Mouse (Mus musculus) neural tube, embryonic 15.5 days (tissue): ENCODE data around the gene Tex29. TPM values are rescaled to one million over a fixed set of nuclear protein-coding genes. Genes with fewer than 3 reads are reported as not detected.
"Not testable (repeated sequence)": the region's sequence is repeated elsewhere in the genome, so short reads cannot be mapped to it uniquely, and the experiment has no call there.

Experiments used
- ATAC-seq: fragments of 200-750 bp; cut with Nextera tagmentation; 2 replicates; pipeline ENCODE4 v1.8.0; 2017; ENCODE audit warnings: mild to moderate bottlenecking, moderate TSS enrichment, moderate library complexity; ENCODE audit not compliant: low FRiP score
- H3K27ac ChIP-seq: fragments of 300-500 bp; sonication (generic); replicated peaks from 2 replicates; pipeline ENCODE4 v1.5.1; 2015; ENCODE audit warnings: mild to moderate bottlenecking, inconsistent platforms
- H3K27me3 ChIP-seq: fragments of 300-500 bp; sonication (generic); replicated peaks from 2 replicates; pipeline ENCODE4 v1.6.1; 2015; ENCODE audit warnings: inconsistent platforms
- H3K36me3 ChIP-seq: fragments of 300-500 bp; sonication (generic); 2 replicates; pipeline ENCODE4 v1.6.1; 2015; ENCODE audit warnings: inconsistent platforms
- H3K4me1 ChIP-seq: fragments of 300-500 bp; sonication (generic); 2 replicates; pipeline ENCODE4 v1.6.1; 2015; ENCODE audit warnings: inconsistent platforms
- H3K4me2 ChIP-seq: fragments of 300-500 bp; sonication (generic); 2 replicates; pipeline ENCODE4 v1.6.1; 2015; ENCODE audit warnings: inconsistent platforms, mild to moderate bottlenecking, moderate library complexity
- H3K4me3 ChIP-seq: fragments of 300-500 bp; sonication (generic); replicated peaks from 2 replicates; pipeline ENCODE4 v1.5.1; 2015; ENCODE audit warnings: mild to moderate bottlenecking, inconsistent platforms
- H3K9ac ChIP-seq: fragments of 300-500 bp; sonication (generic); replicated peaks from 2 replicates; pipeline ENCODE4 v1.6.1; 2015; ENCODE audit warnings: mild to moderate bottlenecking, inconsistent platforms
- H3K9me3 ChIP-seq: fragments of 300-500 bp; sonication (generic); replicated peaks from 2 replicates; pipeline ENCODE4 v1.6.1; 2016; ENCODE audit warnings: inconsistent platforms
- WGBS: fragments of 180-500 bp; shearing (Covaris S2); methylation state at CpG from one replicate; pipeline ENCODE4 v1.1.7; 2015; ENCODE audit warnings: mixed read lengths; 5-methylcytosine and 5-hydroxymethylcytosine counted together
- polyA plus RNA-seq: library from polyadenylated mRNA; unstranded; fragments of >200 nt; fragmentation: Nextera tagmentation; extraction: Ambion mirVana; gene quantifications from 2 replicates; pipeline ENCODE4 v1.2.1, GENCODE M21; 2015

The Tex29 gene
- polyA plus RNA-seq, 1 experiment from 2014 or later = 0.67 TPM

DNA sequence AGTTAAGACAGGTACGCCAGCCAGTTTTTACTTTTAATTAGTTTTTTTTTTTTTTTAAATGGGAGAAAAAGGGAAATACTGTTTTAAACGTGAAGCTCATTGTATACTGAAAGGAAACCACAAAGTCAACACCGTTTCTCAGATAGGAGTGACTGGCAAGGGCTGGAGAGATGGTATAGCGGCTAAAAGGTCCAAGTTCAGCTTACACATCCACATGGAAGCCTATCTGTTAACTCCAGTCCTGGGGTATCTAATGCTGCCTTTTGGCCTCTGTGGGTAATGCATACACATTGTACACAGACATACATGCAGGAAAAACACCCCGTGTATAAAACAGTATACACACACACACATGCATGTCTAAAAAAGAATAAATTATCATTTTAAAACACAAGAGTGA is 8.3 kb upstream of the Tex29 start:
- Histone ChIP-seq H3K4me1 (peaks cover 22% of the 10 kb centered on the region), H3K4me2 (no peak overlapping the region), H3K27ac (no peak overlapping the region), H3K9ac (no peak overlapping the region), H3K36me3 (peaks cover 34% of the 10 kb centered on the region), H3K4me3 (no peak overlapping the region), H3K9me3 (no peaks in the 10 kb centered on the region), H3K27me3 (no peaks in the 10 kb centered on the region)
- WGBS = 94% methylated on average over 5 of the region's 5 CpGs
- no peak for ATAC-seq

DNA sequence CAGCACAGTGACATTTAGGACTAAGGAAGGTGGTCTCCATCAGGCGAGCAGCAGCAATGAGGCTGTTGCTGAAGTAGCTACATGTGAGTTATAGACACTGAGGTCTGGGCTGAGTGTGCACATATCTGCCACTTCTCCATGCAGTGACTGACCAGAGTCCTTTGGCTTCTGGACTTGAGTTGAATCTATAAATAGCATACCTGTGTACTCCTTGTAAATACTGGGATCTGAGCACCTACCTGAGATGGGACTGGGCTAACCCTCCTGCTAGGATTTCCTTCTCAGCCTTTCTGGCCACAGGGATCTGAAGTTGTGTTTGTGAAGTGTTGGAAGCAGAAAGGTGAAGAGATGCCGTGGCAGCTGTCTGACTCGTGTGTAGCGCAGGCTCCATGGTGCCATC is 7.1 kb upstream of the Tex29 start:
- H3K36me3 ChIP-seq = peaks cover 38% of the 10 kb centered on the region
- no peak overlapping the region for H3K9ac ChIP-seq
- WGBS = 93% methylated on average over 4 of the region's 4 CpGs

GRCm38 (mm10) chr8:11834200-11834599 is 6.1 kb upstream of the Tex29 start:
- no peaks in the 10 kb centered on the region for H3K9me3 ChIP-seq
- no peak overlapping the region for H3K9ac ChIP-seq

More for the DNA sequence above, 7.1 kb upstream of the Tex29 start:
- no peak overlapping the region for H3K4me2 ChIP-seq
- no peak for ATAC-seq
- no peaks in the 10 kb centered on the region for H3K9me3 ChIP-seq
- H3K4me3 ChIP-seq = no peak overlapping the region
- H3K4me1 ChIP-seq = peaks cover 20% of the 10 kb centered on the region
- H3K27ac ChIP-seq = no peak overlapping the region
- no peaks in the 10 kb centered on the region for H3K27me3 ChIP-seq

DNA sequence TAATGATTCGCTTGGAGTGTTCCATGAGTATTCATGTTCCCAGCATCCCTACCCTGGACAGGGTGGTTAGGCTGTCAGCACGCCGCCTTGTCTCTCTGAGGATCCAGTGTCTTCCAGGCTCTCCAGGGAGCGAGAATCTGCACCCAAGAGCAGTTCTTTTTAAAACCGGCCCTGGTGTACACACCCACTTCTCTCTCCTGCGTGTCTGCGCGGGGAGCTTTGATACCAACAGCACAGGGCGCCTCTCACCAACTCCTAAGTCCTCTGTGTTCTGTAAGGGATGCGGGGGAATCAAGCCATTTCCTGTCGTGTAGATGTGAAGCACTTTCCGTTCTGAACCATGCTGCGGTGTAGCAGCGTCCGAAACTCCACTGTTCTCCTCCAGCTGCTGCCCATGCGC is 5.6 kb upstream of the Tex29 start:
- H3K4me1 ChIP-seq = peaks cover 23% of the 10 kb centered on the region
- no peak overlapping the region for H3K27ac ChIP-seq
- 93% methylated on average over 16 of the region's 16 CpGs for WGBS
- ATAC-seq = no peak
- H3K9me3 ChIP-seq = no peaks in the 10 kb centered on the region
- H3K36me3 ChIP-seq = peaks cover 38% of the 10 kb centered on the region
- no peak overlapping the region for H3K4me2 ChIP-seq
- H3K27me3 ChIP-seq = no peaks in the 10 kb centered on the region
- H3K9ac ChIP-seq = no peak overlapping the region
- no peak overlapping the region for H3K4me3 ChIP-seq

More at GRCm38 (mm10) chr8:11834200-11834599, 6.1 kb upstream of the Tex29 start:
- Histone ChIP-seq H3K4me1 (peaks cover 21% of the 10 kb centered on the region), H3K27me3 (no peaks in the 10 kb centered on the region), H3K4me3 (no peak overlapping the region), H3K4me2 (no peak overlapping the region), H3K36me3 (peaks cover 38% of the 10 kb centered on the region), H3K27ac (no peak overlapping the region)
- no peak for ATAC-seq
- 86% methylated on average over 5 of the region's 5 CpGs for WGBS

DNA sequence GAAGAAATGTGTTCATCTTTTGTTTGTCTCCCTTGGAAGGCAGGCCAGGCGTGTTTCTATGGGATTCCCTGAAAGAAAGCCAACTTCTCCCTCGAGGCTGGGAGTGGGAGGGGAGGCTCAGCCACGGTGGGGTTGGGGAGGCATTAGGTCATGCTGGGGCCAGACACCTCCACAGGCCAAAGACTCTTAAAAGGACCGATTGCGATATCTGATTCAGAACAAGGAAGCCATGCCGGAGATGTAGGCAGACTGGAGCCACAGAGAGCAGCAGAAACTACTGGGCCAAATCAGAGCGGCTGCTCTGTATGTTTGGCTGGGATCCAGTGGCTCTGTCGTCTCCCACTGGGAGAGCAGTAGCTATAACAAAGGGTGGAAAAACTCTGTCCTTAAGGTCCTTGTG is 1.3 kb downstream of the Tex29 start:
- no peak overlapping the region for H3K4me3 ChIP-seq

DNA sequence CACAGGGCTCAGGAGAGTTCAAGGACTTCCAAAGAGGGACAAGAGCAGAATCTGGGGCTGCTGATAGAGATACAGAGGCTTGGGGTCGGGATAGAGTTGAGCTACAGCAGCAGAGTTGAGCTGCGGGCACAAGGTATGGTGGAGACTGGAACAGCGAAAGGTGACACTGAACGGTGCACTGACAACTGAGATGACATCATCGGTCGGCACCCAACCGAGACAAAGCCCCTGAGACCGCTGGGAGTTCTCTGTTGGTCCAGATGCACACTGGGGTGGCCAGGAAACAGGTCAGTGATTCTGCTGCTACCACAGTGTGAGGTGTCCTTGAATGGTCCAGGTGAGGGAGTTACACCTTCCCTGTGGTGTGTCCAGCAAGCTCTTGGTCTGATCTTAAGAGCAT is 2.5 kb downstream of the Tex29 start:
- no peaks in the 10 kb centered on the region for H3K27me3 ChIP-seq
- no peak overlapping the region for H3K4me2 ChIP-seq
- H3K4me1 ChIP-seq = peaks cover 26% of the 10 kb centered on the region
- H3K27ac ChIP-seq = no peak overlapping the region
- no peak overlapping the region for H3K4me3 ChIP-seq
- ATAC-seq = no peak
- no peak overlapping the region for H3K9ac ChIP-seq
- 87% methylated on average over 8 of the region's 8 CpGs for WGBS
- no peaks in the 10 kb centered on the region for H3K36me3 ChIP-seq
- no peaks in the 10 kb centered on the region for H3K9me3 ChIP-seq

More for the DNA sequence above, 1.3 kb downstream of the Tex29 start:
- Histone ChIP-seq H3K27ac (peak overlapping the region; percentile 55), H3K9me3 (no peaks in the 10 kb centered on the region), H3K4me1 (peaks cover 26% of the 10 kb centered on the region), H3K4me2 (peak overlapping the region; percentile 27), H3K36me3 (0 out of 2 replicates have a peak, but pooled peaks cover 3% of the 10 kb centered on the region), H3K9ac (no peak overlapping the region), H3K27me3 (no peaks in the 10 kb centered on the region)
- 15% methylated on average over 8 of the region's 8 CpGs for WGBS
- ATAC-seq = no peak; the same call in 1 of the 2 replicates

DNA sequence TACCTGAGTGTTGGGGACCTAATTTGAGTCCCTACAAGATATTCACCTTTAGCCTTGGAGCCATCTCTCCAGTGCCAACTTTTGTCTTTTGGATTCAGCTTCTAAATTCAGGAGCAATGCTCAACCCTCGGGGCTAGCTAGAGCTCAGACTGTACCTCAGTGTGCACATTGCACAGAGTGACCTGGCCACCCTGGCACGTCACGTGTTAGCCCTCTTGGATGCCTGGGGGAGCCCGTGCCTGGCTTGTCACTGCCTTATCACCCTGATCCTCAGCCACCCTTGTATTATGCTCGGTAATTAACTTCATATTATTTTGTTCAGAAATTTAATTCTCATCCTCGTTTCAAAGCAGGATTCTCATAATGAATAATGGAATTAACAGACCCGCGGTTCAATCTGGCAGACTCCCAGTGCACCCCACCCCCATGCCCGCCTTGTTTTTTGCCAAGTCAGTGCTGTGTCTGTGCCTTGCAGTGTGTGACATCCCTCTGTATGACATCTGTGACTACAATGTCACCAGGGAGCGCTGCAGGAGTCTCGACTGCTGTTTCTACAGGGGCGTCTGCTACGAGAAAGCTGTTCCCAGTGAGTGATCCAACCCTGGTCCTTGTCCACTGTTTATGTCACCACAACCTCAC is 3.5 kb downstream of the Tex29 start:
- ATAC-seq = no peak
- no peak overlapping the region for H3K4me3 ChIP-seq
- no peak overlapping the region for H3K27ac ChIP-seq

DNA sequence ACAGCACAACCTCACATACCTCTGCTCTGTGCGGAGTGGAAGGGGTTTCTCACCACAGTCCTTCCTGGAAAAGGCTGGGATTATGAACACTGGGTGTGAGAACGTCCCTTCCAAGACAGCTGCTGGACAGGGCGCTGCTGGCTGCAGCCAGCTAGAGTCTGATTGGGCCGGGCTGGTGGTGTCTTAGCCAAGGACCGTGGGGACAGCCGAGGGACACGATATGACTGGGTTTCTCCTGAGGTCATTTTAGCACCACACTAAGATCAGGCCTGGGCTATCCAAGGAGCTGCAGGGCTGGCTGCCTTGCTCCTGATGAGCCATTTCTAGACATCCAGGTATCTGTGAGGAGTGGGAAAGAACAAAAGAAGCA is 4.0 kb downstream of the Tex29 start:
- no peaks in the 10 kb centered on the region for H3K27me3 ChIP-seq
- peaks cover 23% of the 10 kb centered on the region for H3K4me1 ChIP-seq
- H3K36me3 ChIP-seq = no peaks in the 10 kb centered on the region
- no peak overlapping the region for H3K4me2 ChIP-seq
- H3K27ac ChIP-seq = no peak overlapping the region
- no peak overlapping the region for H3K9ac ChIP-seq
- ATAC-seq = no peak
- H3K9me3 ChIP-seq = no peaks in the 10 kb centered on the region
- no peak overlapping the region for H3K4me3 ChIP-seq
- 87% methylated on average over 7 of the region's 7 CpGs for WGBS

More for the DNA sequence above, 3.5 kb downstream of the Tex29 start:
- Histone ChIP-seq H3K9me3 (no peaks in the 10 kb centered on the region), H3K9ac (no peak overlapping the region), H3K4me1 (peaks cover 26% of the 10 kb centered on the region), H3K4me2 (no peak overlapping the region), H3K36me3 (no peaks in the 10 kb centered on the region), H3K27me3 (no peaks in the 10 kb centered on the region)
- WGBS = 66% methylated on average over 13 of the region's 13 CpGs

GRCm38 (mm10) chr8:11846807-11847206 is 6.5 kb downstream of the Tex29 start:
- no peak overlapping the region for H3K27ac ChIP-seq
- H3K4me3 ChIP-seq = no peak overlapping the region
- H3K4me2 ChIP-seq = no peak overlapping the region
- no peak overlapping the region for H3K9ac ChIP-seq
- no peaks in the 10 kb centered on the region for H3K27me3 ChIP-seq
- 96% methylated on average over 6 of the region's 6 CpGs for WGBS
- ATAC-seq = no peak
- peaks cover 3% of the 10 kb centered on the region for H3K4me1 ChIP-seq
- no peaks in the 10 kb centered on the region for H3K9me3 ChIP-seq
- no peaks in the 10 kb centered on the region for H3K36me3 ChIP-seq

DNA sequence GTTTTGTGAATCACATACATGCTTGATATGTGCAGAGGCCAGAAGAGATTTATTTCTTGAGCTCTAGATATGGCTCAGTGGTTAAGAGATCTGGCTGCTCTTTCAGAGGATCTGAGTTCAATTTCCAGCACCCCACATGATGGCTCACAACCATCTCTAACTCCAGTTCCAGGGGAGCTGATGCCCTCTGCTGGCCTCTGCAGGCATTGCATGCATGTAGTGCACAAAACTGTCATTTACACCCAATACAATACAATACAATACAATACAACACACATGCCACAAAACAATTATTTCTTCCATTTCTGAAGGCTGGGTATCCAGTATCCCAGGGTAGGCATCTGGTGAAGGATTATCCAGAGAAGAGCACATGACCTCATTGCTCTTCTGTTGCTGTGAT is 27.6 kb downstream of the Tex29 start:
- H3K4me3 ChIP-seq = no peak overlapping the region
- no peak overlapping the region for H3K27ac ChIP-seq
- H3K9ac ChIP-seq = no peak overlapping the region
- H3K27me3 ChIP-seq = no peaks in the 10 kb centered on the region
- no peak overlapping the region for H3K4me2 ChIP-seq
- H3K36me3 ChIP-seq = no peaks in the 10 kb centered on the region
- no peak for ATAC-seq
- no peaks in the 10 kb centered on the region for H3K9me3 ChIP-seq
- H3K4me1 ChIP-seq = no peaks in the 10 kb centered on the region

- not testable (repeated sequence) for H3K9me3 ChIP-seq, H3K36me3 ChIP-seq, H3K9ac ChIP-seq, H3K4me3 ChIP-seq, H3K4me1 ChIP-seq, H3K27me3 ChIP-seq, H3K4me2 ChIP-seq, ATAC-seq, H3K27ac ChIP-seq
- WGBS = 97% methylated on average over 6 of the region's 6 CpGs
Measured at GRCm38 (mm10) chr8:11874227-11874626, 34.0 kb downstream of the Tex29 start.

- Histone ChIP-seq H3K9ac (no peak overlapping the region), H3K27ac (no peak overlapping the region), H3K4me2 (no peak overlapping the region), H3K9me3 (peaks cover 5% of the 10 kb centered on the region; the same call in 1 of the 2 replicates), H3K4me3 (no peak overlapping the region), H3K4me1 (peaks cover 21% of the 10 kb centered on the region), H3K36me3 (no peaks in the 10 kb centered on the region), H3K27me3 (no peaks in the 10 kb centered on the region)
- WGBS = over 99% methylated on average over 3 of the region's 3 CpGs
- no peak for ATAC-seq
Measured at GRCm38 (mm10) chr8:11884646-11885045, 44.4 kb downstream of the Tex29 start.
